Mouse (Mus musculus): ENCODE results near the gene Gm3952.

- TF ChIP-seq CTCF (IDR thresholded peaks at IDR 0.05; ENCODE audit: extremely low read depth, insufficient read depth, low read length) (no peak), POLR2A (IDR thresholded peaks at IDR 0.05; ENCODE audit: extremely low read depth, insufficient read depth, low read length) (no peak)
Observed at GRCm38 (mm10) chr8:128704836-128705235, 93.7 kb downstream of the Gm3952 start.
